Mouse (Mus musculus) layer of hippocampus, postnatal 25 days (tissue): ENCODE data around the gene Ctsc. TPM values are rescaled to one million over a fixed set of nuclear protein-coding genes. Genes with fewer than 3 reads are reported as not detected.
"Not testable (repeated sequence)": the region's sequence is repeated elsewhere in the genome, so short reads cannot be mapped to it uniquely, and the experiment has no call there.

Source experiments
- DNase-seq, 2 experiments: peaks; one replicate each; pipeline ENCODE4 v3.0.0; 2022; ENCODE audit warnings: mixed read lengths in 2 of 2, low spot score in 1 of 2; ENCODE audit errors: extremely low spot score in 1 of 2
- total RNA-seq, 2 experiments: library from RNA; stranded (reverse); gene quantifications; 2 replicates each; pipeline ENCODE4 v1.2.3; 2021

The Ctsc gene
- 10 to 100 TPM; 12.0 to 13.2 TPM for total RNA-seq

DNA sequence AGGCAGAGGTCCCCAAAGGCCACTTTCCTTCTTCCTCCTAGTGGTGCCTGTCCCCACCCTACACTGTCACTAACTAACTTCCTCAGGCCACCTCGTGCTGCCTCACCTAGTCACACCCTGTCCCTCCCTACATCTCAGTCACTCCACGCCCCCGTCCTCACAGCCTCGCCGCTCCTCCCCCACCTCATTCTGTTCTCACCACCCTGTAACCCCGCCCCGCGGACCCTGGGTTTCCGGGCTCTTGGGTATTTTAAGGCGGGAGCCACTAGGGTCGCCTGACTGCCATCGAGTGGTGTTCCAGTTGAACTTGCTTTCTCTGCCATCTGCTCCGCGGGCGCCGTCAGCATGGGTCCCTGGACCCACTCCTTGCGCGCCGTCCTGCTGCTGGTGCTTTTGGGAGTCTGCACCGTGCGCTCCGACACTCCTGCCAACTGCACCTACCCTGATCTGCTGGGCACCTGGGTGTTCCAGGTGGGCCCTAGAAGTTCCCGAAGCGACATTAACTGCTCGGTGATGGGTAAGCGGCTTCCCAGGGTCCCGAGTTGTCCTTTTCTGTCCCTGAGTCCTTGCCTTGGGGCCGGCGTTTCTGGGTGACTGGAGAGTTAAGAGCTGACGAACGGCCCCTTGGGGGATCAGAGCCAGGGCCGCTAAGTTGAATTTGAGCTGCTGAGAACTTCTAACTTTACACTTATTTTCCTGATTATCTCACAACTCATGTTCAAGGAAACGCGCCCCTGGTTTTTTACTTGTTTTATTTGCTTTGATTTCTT is at the start of gene Ctsc:
Ctsc (plus strand) TSS at position 228 of the 770 bp plus-strand sequence.
- DNase-seq: peak; percentile 36 to 47

- DNase-seq: no peak
Observed at GRCm38 (mm10) chr7:88229051-88229450, 48.8 kb upstream of the Ctsc start.

GRCm38 (mm10) chr7:88230121-88230520 is 47.8 kb upstream of the Ctsc start:
- DNase-seq: no peak

DNA sequence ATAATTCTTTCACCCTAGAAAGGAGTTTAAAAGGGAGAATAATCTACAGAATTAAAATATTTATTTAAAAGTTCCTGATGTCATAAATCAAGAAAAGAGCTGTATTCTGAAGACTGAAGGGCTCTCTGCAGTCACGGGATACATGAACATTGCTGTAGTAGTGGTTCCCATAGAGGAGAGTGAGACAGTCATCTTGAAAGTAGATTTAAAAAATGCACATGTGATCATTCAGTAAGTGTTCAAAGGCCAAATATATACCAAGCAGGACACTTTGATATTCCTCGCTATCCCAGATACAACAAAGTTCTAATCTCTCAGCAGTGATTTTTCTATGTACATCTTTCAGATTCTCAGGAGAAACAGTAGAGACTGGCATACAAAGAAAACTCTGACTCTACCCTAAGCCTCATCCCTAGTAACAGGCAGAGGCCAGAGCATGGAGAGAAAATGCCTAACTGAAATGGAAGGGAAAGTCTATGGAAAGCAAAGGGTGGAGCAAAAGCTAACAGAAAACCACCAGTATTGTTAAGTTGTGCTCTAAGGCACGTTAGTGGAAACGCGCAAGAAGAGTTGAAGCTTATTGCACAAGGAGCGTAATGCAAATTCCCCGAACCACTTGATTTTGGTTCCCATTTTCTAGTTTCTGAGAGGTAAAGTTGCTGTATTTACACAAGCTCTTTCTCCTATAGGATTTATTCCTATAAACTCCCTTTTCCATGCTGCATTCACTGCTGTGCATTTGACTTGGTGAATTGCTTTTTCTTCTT is 46.9 kb upstream of the Ctsc start:
- no peak for DNase-seq

- no peak for DNase-seq
Observed at GRCm38 (mm10) chr7:88243059-88243458, 34.8 kb upstream of the Ctsc start.

DNA sequence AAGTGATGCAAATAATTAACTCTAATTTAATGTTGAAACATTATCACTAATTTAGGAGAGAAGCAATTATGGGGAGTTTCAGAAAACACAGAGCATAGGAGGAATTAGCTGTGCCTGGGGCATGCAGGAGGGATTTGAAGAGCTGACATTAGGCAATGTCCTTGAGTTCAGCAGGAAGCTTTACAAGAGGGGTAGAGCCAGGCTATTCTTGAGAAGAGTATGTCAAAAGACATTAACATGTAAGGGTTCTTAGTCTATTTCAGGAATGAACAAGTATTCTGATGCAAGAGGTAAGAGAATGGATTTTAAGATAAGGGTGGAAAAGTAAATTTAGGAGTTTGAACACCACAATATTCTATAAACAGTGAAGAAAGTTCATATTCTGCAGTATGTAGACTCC is 33.4 kb upstream of the Ctsc start:
- DNase-seq: no peak

DNA sequence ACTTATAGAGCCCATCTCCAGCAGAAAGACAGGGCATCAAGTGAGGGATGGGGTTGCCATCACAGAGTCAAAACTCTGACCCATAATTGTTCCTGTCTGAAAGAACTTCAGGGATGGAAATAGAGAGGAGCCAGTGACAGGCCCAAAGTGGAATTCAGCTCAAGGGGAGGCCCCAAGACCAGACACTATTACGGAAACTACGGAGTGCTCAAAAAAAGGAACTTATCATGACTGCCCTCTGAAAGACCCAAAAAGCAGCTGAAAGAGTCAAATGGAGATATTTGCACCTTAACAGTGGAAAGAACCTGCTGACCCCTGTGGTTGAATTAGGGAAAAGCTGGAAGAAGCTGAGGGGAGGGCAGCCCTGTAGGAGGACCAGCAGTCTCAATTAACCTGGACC is 27.5 kb upstream of the Ctsc start:
- DNase-seq: not testable (repeated sequence)

DNA sequence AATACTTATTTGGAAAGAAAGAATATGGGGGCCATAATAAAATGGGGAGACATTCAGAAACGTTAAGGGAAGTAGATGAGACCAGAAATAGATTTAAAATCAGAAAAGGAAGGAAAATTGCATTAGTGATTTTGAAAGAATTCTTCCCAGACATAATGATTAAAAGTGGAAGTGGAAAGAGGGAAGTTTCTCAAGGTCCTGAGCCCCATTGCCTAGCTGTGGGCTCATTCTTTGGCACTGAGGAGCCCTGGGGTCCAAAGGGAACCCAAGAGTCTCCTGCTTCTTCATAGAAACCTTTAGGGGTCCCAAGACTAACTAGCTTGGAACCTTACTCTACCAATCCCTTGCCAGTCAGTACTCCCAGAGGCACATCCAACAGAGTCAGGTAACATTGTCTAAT is 26.4 kb upstream of the Ctsc start:
- DNase-seq: no peak

- DNase-seq: no peak
Observed at GRCm38 (mm10) chr7:88252129-88252528, 25.8 kb upstream of the Ctsc start.

DNA sequence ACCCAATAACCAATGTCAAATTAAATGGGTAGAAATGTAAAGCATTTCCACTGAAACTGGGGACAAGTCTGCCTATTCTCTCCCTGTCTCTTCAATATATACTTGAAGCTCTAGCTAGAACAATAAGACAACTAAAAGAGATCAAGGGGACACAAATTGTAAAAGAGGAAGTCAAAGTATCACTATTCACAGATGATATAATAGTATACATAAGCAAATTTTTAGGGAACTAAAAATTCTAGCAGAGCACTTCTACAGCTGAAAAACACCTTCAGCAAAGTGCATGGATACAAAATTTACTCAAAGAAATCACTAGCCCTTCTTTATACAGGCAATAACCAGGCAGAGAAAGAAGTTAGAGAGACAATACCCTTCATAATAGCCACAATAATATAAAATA is 23.0 kb upstream of the Ctsc start:
- DNase-seq: no peak

DNA sequence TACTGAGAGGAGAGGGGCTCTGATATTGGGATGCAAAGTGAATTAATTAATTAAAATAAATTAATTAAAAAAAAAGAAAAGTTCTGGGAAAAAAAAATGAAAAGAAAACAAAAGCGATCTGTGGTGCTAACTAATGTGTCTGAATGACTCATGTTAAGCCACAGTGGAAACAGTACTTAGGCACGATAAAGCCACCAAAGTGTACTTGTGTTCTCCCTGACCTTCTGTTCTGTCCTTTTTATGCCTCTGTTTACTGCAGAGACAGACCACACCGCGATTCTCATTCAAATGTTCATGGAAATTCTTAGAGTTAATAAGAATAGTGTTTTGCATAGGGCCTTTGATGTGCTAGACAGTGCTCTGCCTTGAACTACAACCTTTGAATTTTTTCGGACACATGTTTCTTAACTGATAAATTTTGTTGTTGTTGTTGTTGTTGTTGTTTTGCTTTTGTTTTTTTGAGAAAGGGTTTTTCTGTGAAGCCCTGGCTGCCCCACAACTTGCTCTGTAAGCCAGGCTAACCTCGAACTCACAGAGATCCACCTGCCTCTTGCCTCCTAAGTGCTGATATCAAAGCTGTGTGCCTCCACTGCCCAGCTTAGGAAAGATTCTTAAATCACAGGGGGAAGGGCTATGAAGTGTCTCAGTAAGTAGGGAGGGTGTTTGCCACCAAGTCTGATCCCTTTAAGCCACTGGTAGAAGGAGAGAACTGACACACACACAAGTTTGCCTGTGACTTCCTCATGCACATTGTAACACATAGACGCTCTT is 18.5 kb upstream of the Ctsc start:
- DNase-seq: no peak

- DNase-seq: no peak
Observed at GRCm38 (mm10) chr7:88261799-88262198, 16.1 kb upstream of the Ctsc start.

- DNase-seq: no peak
Observed at GRCm38 (mm10) chr7:88264861-88265260, 13.0 kb upstream of the Ctsc start.

DNA sequence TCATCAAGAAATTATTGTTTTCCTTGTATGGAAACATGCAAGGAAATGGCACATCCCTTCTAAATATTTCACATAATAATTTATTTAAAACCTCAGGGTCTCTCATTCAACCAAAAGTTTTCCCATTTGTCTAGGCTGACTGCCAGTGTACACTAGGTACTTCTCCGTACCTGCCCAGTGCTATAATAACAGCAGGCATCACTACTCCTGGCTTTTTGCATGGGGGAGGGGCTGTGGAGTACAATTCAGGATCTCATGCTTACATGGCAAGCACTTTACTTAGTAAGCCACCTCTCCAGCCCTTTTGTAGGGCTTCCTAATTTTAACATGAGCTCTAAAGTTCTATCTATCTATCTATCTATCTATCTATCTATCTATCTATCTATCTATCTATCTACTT is 8.0 kb upstream of the Ctsc start:
- no peak for DNase-seq

- DNase-seq: no peak
Observed at GRCm38 (mm10) chr7:88271531-88271930, 6.4 kb upstream of the Ctsc start.

DNA sequence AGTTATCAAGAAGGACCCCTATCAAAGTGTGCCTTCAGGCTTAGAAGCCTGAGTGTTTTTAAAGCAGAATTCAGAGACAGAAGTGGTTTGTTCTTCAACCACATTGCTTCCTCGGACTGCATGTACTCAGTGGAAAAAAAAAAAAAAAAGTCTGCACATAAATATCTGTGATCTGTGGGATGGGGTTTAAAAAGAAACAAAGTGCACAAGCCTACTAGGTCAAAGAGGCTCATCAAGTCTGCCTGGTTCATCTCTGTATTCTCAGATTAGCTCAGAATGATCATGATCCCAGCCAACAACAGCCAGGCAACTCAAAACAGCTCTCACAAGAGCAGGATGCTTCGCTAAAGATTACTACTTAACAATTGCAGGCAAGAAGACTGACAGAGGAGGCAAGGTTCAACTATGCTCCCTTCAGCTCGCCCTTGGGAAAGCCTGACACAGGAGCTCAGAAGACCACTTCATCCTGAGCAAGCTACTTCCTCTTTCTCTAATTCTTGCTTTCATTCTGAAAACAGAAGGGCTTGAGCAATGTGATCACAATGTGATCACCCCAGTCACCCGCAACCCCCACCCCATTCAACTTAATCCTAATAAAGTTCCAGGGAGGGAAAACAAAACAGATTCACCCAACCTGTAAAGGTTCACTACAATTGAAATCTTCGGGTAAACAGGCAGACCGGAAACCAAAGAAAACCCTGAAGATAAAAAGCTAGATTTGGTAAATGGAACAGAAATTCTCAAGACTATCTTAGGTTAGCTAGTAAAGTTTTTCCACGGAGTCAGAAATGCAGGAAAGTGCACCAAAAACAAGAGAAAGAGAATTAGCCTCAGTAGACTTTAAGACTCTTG is 745 bp upstream of the Ctsc start:
- DNase-seq: no peak

DNA sequence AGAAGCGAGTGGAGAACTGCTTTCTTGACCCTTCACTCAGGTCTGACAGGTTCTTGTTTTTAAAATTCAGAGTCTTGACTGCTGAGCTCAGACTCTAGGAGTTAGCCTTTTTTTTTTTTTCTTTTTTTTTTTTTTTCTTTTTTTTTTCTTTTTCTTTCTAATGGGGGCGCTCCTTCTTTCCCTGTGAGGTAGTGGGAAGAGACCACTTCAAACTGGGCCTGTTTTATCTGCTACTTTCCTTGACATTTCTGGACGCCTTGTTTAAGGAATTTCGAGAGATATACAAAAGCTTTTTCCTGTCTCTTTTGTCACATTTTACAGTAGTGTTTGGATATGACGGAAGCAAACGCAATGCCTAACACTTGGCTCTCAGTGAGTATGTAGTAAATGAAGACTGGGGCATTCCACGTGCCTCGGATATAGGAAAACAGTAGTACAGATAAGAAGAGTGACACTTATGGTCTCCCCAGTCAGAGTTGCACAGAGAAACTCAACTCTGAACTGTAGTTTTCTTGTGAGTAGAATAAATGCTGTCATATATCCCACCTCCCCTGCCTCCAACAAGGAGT is 827 bp downstream of the Ctsc start:
- DNase-seq: no peak

DNA sequence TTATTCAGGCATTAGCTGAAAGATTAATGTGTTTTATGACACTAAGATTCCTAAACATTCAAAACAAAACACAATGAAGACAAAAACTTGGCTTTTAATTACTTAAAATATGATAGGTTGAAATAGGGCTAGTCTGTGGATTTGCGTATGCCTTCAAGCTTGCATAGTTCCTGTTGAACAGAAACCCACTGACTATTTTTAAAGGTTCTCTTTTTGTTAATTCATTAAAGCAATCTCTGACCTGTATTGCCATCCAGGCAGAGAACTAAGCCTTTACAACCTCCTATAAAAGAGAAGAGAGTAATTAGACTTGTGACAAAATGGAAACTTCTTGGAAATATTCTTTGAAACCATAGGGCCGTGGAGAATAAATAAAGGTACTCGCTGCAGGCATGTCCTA is 7.4 kb downstream of the Ctsc start:
- no peak for DNase-seq

- no peak for DNase-seq
Observed at GRCm38 (mm10) chr7:88291036-88291435, 13.2 kb downstream of the Ctsc start.

- DNase-seq: no peak
Observed at GRCm38 (mm10) chr7:88292044-88292443, 14.2 kb downstream of the Ctsc start.
